Mouse (Mus musculus) megakaryocyte progenitor cell, adult 5-6 weeks (primary cell): ENCODE measurements around the gene Gpatch1. TPM values are rescaled to one million over a fixed set of nuclear protein-coding genes. Genes with fewer than 3 reads are reported as not detected.
A peak's percentile ranks its signal among the peaks of the same experiment; 100 is the strongest.
"Not testable (repeated sequence)": the region's sequence is repeated elsewhere in the genome, so short reads cannot be mapped to it uniquely, and the experiment has no call there.

Experiments used
- ATAC-seq: replicated peaks from 2 replicates; pipeline ENCODE4 v1.8.0; 2016; ENCODE audit warnings: mild to moderate bottlenecking, moderate TSS enrichment, inconsistent platforms; ENCODE audit not compliant: poor library complexity
- total RNA-seq, 2 experiments: library from RNA; stranded (forward) in 1 of 2; stranded (reverse) in 1 of 2; fragments of 157-497, 149-512 nt in 1 of 2; fragments of 200-1000 nt in 1 of 2; gene quantifications; 2 replicates each; pipeline versions ENCODE4 v1.2.3 to v1.2.4; 2015 to 2017

The Gpatch1 gene
- total RNA-seq, 2 experiments from 2014 or later: 13.0 to 17.2 TPM

- peak; percentile 61 for ATAC-seq
Measured at GRCm38 (mm10) chr7:35252041-35252558, 66.1 kb downstream of the Gpatch1 start.

GRCm38 (mm10) chr7:35237935-35238334 is 80.3 kb downstream of the Gpatch1 start:
- ATAC-seq: not testable (repeated sequence)

GRCm38 (mm10) chr7:35235308-35235707 is 82.9 kb downstream of the Gpatch1 start:
- peak; percentile 40 for ATAC-seq

GRCm38 (mm10) chr7:35234361-35235245 is 83.6 kb downstream of the Gpatch1 start:
- peak; percentile 78 for ATAC-seq

- ATAC-seq: no peak
Measured at GRCm38 (mm10) chr7:35233861-35234260, 84.4 kb downstream of the Gpatch1 start.

- ATAC-seq: no peak
Measured at GRCm38 (mm10) chr7:35232796-35233455, 85.3 kb downstream of the Gpatch1 start.

GRCm38 (mm10) chr7:35230333-35230732 is 87.9 kb downstream of the Gpatch1 start:
- no peak for ATAC-seq

Other genes with a start within 250 kb of the Gpatch1 start
- gene Cebpa, start 199.1 kb downstream of the Gpatch1 start, total RNA-seq (2015): 70.5 and 75.2 TPM in 2 replicates
- gene Cebpa, start 199.1 kb downstream of the Gpatch1 start, total RNA-seq (2017): 27.2 and 29.0 TPM in 2 replicates
- not detected in 2 replicates for gene Slc7a10, start 132.1 kb downstream of the Gpatch1 start, total RNA-seq (2015)
- not detected in 2 replicates for gene Slc7a10, start 132.1 kb downstream of the Gpatch1 start, total RNA-seq (2017)
- not detected in 2 replicates for gene Lrp3, start 102.9 kb downstream of the Gpatch1 start, total RNA-seq (2015)
- not detected in 2 replicates for gene Lrp3, start 102.9 kb downstream of the Gpatch1 start, total RNA-seq (2017)
- gene Rhpn2, start 15.7 kb upstream of the Gpatch1 start, total RNA-seq (2015): not detected in 2 replicates
- 0.10 TPM in 1 of 2 replicates, not detected in the other for gene Rhpn2, start 15.7 kb upstream of the Gpatch1 start, total RNA-seq (2017)
- gene Faap24, start 78.4 kb upstream of the Gpatch1 start, total RNA-seq (2015): 17.2 and 24.1 TPM in 2 replicates
- gene Faap24, start 78.4 kb upstream of the Gpatch1 start, total RNA-seq (2017): 16.3 and 18.9 TPM in 2 replicates
- 9.6 and 16.9 TPM in 2 replicates for gene Cep89, start 78.6 kb upstream of the Gpatch1 start, total RNA-seq (2015)
- 8.0 and 13.6 TPM in 2 replicates for gene Cep89, start 78.6 kb upstream of the Gpatch1 start, total RNA-seq (2017)
- not detected in 2 replicates for gene Slc7a9, start 130.4 kb upstream of the Gpatch1 start, total RNA-seq (2015)
- not detected in 2 replicates for gene Slc7a9, start 130.4 kb upstream of the Gpatch1 start, total RNA-seq (2017)
- gene Tdrd12, start 219.3 kb upstream of the Gpatch1 start, total RNA-seq (2015): 0.20 and 0.49 TPM in 2 replicates
- 0.68 TPM in 1 of 2 replicates, not detected in the other for gene Tdrd12, start 219.3 kb upstream of the Gpatch1 start, total RNA-seq (2017)
- gene Nudt19, start 237.9 kb upstream of the Gpatch1 start, total RNA-seq (2015): 120 and 124 TPM in 2 replicates
- gene Nudt19, start 237.9 kb upstream of the Gpatch1 start, total RNA-seq (2017): 41.1 and 61.3 TPM in 2 replicates